In the genomic region with DNA sequence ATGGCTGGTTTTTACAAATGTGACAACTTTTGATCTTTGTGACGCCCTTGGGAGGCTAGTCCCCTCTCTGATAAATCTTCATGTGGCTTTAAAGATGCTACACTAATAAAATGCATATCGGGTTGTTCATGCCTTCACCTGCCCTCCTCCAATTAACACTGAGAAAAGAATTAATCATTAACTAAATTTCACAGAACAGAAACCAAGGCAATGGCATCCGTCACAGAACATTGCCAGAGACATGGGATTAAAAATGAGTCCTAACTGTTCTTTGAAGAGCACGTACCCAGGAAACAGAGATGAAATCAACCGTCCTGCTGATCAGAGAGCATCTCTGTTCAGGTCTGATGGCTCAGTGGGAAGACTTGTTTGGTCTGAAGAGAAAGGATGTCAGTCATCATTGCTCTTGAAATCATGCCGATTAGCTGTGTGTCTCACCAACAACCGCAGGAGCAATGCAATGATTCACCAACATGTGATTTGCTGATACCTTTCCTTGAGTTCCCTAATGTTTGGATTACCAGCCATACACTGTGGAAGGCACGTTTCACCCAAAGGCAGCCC, we compare ENCODE assay signal across 18 mouse cellular contexts.
"Had no signal": no experiment of that assay in that cellular context is flagged by ENCODE, and none has a peak within 500 bp of the region (broad histone marks: within the 10 kb centered on the region; RNA-seq: fewer than 3 reads in every experiment).

No protein-coding gene starts in this region.

- H3K27ac ChIP-seq: midbrain, embryonic 10.5 days; midbrain, embryonic 12.5 days; neural tube, embryonic 13.5 days; neural tube, embryonic 15.5 days had no signal

- ATAC-seq: midbrain, embryonic 16.5 days had no signal

- H3K36me3 ChIP-seq: midbrain, embryonic 10.5 days; midbrain, embryonic 12.5 days; neural tube, embryonic 13.5 days; neural tube, embryonic 15.5 days had no signal

- DNase-seq: lung, embryonic 14.5 days; lung, postnatal 10 days; lung, postnatal 4 days; midbrain, embryonic 14.5 days; retina, postnatal 1 day; right cerebral cortex, adult 18-20 months; right cerebral cortex, postnatal 25 days; right cerebral cortex, postnatal 4 days; spleen, adult 18-20 months; thymus, adult 18-20 months; thymus, postnatal 14 days; thymus, postnatal 36 days had no signal

- H3K27me3 ChIP-seq: midbrain, embryonic 12.5 days; neural tube, embryonic 13.5 days; neural tube, embryonic 15.5 days had no signal

- H3K9me3 ChIP-seq: midbrain, embryonic 10.5 days; midbrain, embryonic 12.5 days; neural tube, embryonic 13.5 days; neural tube, embryonic 15.5 days had no signal

- H3K9ac ChIP-seq: lung, embryonic 14.5 days; midbrain, embryonic 12.5 days; neural tube, embryonic 13.5 days; neural tube, embryonic 15.5 days had no signal

- H3K4me3 ChIP-seq: midbrain, embryonic 10.5 days; midbrain, embryonic 12.5 days; myocyte; neural tube, embryonic 13.5 days; neural tube, embryonic 15.5 days had no signal

- H3K4me2 ChIP-seq: lung, embryonic 14.5 days; midbrain, embryonic 12.5 days; neural tube, embryonic 13.5 days; neural tube, embryonic 15.5 days had no signal

- H3K4me1 ChIP-seq: neural tube, embryonic 15.5 days had no signal
